Mouse (Mus musculus) heart, postnatal 10 days (tissue): Measurements from ENCODE around the gene Pla2r1. TPM values are rescaled to one million over a fixed set of nuclear protein-coding genes. Genes with fewer than 3 reads are reported as not detected.

Experiments
- DNase-seq, 2 experiments: peaks; one replicate each; pipeline ENCODE4 v3.0.0; 2021
- intact Hi-C: fragments of 180-260 bp; cut with DNase I; formaldehyde crosslinking; loops from one replicate; pipeline ENCODE4 v1.15.1; 2025
- total RNA-seq, 2 experiments: library from RNA; stranded (reverse); gene quantifications; 2 replicates each; pipeline ENCODE4 v1.2.3; 2021

The Pla2r1 gene
- total RNA-seq, 2 experiments from 2014 or later: 2.1 to 2.4 TPM

DNA sequence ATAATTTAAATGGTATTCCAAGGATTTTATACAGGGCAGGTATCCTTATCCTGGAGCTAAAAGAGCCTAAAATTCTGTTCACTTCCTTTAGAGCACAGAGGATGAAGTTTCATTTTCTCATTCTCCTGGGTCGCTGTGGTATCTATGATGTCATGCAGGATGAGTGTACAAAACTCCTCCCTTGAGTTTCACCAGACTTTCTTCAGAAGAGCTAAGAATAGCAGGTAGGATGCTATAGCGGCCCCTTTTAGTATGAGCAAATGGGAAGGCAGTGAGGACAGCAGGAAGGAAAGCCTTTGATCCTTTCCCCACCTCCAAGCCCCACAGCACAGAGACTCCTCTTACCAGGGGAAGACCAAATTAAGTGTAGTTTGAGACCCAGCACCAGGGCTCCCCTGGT, 48.4 kb downstream of the Pla2r1 start:
- intact Hi-C loops: no loop called here
- no peak for DNase-seq

DNA sequence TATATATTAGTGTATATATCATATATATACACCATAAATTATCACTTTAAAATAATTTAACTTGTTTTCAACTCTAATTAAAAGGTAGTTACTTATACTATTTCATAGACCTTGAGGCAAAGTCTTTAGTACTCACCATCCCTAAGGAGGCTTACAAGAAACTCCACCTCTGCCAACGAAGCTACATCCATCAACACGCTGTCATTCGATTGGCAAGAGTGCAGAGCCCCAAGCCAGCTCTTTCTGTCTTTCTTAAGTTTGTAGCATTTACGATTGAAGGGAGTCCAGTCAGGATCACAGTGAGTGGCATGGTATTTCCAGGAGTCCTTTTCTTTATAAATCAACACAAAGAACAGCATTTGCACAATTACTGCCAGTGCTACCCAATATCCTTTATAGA, 49.1 kb downstream of the Pla2r1 start:
- intact Hi-C loops: no loop called here
- no peak for DNase-seq

DNA sequence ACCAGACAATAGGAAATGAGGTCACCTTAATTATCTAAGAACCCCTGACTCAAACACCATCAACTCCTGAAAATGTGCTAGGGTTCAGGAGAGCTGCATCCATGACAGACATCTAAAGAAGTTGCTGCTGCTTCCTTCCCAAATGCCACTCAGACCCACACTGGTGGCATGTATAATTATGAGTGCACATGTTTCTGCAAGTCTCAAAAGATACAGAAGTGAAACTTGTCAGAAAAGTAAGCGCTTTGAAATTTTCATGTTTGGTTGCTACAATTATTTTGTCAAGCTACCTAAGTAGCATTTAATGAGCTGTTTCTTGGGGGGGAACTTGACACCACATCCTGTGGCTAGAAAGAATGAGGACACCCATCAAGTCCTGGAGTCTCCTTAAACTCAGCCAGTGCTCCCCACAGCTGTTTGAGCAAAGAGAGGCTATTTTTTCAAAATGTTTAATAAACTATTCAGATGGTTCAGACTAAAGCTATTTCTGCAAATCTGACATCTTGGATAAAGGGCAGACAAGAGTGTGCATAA, 52.5 kb downstream of the Pla2r1 start:
- intact Hi-C loops: no loop called here
- DNase-seq: no peak

GRCm38 (mm10) chr2:60479906-60480305, 73.2 kb downstream of the Pla2r1 start:
- intact Hi-C loops: no loop called here

DNA sequence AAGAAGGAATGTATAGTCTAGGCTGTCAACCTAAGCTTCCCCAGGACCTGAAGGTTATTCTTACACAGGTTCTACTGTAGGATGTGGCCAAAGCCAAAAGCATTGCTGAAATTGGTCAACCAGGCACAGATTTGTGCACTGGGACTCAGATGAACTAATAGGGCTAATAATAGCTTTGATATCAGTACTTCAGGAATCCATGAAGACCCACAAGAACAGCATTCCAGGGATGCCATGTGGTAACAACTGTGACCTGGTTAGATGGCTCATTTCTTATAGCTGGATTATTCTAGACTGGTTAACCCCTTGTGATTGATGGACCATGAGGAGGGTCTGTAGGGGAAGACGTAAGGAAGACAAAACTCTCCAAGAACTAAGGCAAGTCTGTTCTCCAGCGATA, 74.3 kb downstream of the Pla2r1 start:
- peak; percentile 16 to 22 for DNase-seq
- intact Hi-C loops: no loop called here

More at GRCm38 (mm10) chr2:60479906-60480305, 73.2 kb downstream of the Pla2r1 start:
- no peak for DNase-seq

- no peak for DNase-seq
- intact Hi-C loops: no loop called here
Observed at GRCm38 (mm10) chr2:60468901-60469770, 84.0 kb downstream of the Pla2r1 start.

DNA sequence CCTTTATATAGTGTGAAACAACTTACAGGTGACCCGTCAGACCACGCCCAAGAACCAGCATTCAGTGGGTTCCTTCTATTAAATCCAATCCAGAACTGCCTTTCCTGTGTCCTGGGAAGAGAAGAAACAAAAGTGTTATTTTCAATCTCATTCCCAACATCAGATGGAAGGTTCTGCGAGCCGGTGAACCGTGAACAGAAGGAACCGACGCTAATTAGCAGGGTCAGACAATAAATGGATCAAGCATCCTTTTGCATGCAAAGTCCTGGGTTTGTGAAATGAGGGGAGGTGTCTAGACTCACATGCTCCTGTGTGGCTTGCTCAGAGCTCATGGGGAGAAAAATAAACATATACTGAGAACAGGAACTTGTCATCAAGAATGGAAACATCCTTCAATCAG, 100.7 kb downstream of the Pla2r1 start:
- intact Hi-C loops: no loop called here
- DNase-seq: no peak

DNA sequence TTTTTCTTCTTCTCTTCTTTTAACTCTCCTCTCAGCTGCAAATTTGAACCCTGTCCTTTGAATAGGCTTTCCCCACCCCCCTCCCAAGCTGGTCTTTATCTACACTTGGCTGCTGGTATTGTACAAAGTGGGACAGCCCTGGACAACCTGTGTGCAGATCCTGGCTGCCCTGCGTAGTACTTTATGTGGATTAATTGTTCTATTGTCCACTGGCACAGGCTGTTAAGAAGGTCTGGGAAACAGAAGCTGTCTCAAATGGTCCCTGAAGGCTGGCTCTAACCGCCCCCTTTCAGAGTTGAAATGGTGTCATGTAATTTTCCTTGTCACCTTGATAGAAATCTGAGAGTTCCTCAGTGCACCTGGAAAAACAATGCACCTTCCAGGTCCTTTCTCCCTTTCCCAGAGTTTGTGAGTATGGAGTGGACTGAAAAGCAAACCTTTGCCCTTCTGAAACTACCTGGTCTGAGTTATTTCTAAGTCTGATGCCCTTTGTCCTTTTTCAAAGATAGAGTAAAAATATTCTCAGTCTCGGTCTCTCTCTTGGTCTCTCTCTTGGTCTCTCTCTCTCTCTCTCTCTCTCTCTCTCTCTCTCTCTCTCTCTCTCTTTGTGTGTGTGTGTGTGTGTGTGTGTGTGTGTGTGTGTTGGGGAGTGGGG, 101.9 kb downstream of the Pla2r1 start:
- intact Hi-C loops: no loop called here
- DNase-seq: no peak

- no peak for DNase-seq
- intact Hi-C loops: no loop called here
Observed at GRCm38 (mm10) chr2:60449732-60450131, 103.4 kb downstream of the Pla2r1 start.

DNA sequence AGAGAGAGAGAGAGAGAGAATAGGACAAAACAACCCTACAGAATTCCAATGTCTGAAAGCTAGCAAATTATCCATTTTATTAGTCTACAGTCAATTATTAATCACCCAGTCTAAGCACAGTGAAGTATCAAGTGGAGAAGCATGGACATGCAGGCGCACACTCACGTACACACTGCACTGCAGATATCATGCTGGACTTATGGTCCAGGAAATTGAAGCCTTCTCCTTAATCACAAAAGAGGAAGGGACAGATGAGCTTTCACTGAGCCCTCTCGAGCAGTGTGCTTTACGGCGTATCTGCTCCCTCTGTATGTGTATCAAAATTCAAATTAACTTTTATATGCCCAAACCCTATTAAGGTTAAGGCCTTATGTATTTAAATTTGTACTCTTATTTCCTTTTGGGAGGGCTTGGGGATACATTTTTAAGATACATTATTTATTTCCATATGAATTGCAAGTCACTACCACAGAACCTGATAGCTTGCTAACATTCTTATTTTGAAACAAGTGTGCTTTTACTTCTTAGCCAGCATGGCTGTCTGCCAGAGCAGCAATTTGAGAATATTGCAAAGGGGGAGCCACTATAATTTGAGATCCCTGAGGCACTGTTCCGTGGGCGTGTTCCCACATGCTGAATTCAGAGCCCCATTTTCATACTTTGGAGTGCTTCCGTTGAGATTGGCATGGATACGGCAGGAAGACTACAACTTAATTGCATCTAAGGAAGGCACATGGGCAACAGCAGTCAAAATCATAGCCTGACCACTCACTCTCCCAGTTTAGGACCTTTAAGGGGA, 108.2 kb downstream of the Pla2r1 start:
- peak in 1 of 2 experiments; percentile 4 for DNase-seq
- intact Hi-C loops: no loop called here

DNA sequence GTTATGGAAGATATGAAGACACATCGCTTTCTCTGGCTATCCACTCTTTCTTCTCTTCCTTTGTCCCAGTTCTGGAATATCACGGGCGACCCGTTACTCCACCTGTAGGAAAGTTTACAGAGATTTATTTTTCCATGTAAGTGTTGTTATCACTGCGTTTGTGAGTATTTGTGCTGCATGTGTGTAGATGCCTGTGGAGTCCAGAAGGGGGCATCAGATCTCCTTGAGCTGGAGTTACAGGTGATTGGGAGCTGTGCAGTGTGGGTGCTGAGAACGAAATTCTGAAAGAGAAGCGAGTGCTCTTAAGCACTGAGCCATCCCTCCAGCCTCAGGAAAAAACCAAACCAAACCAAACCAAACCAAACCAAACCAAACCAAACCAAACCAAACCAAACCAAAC, 109.8 kb downstream of the Pla2r1 start:
- intact Hi-C loops: no loop called here

GRCm38 (mm10) chr2:60441875-60442274, 111.2 kb downstream of the Pla2r1 start:
- peak; percentile 4 to 13 for DNase-seq
- intact Hi-C loops: no loop called here

More for the DNA sequence above, 109.8 kb downstream of the Pla2r1 start:
- no peak for DNase-seq

- intact Hi-C loops: no loop called here
- DNase-seq: no peak
Observed at GRCm38 (mm10) chr2:60436802-60437201, 116.3 kb downstream of the Pla2r1 start.

GRCm38 (mm10) chr2:60430315-60431021, 122.6 kb downstream of the Pla2r1 start:
- intact Hi-C loops: no loop called here
- no peak for DNase-seq

- intact Hi-C loops: loop anchor here (5.0 to 10.0 kb wide), 2 partner anchors 503 to 896 kb away; no protein-coding TSS in a partner anchor
- DNase-seq: peak; percentile 81 to 91
Observed at GRCm38 (mm10) chr2:60418075-60418474, 135.0 kb downstream of the Pla2r1 start.

- DNase-seq: no peak
- intact Hi-C loops: loop anchor here (10.0 kb wide), 1 partner anchor 500 kb away; no protein-coding TSS in a partner anchor
Observed at GRCm38 (mm10) chr2:60414334-60414733, 138.8 kb downstream of the Pla2r1 start.

- intact Hi-C loops: loop anchor here (10.0 kb wide), 1 partner anchor 498 kb away; no protein-coding TSS in a partner anchor
Observed at GRCm38 (mm10) chr2:60413006-60413650, 140.0 kb downstream of the Pla2r1 start.

DNA sequence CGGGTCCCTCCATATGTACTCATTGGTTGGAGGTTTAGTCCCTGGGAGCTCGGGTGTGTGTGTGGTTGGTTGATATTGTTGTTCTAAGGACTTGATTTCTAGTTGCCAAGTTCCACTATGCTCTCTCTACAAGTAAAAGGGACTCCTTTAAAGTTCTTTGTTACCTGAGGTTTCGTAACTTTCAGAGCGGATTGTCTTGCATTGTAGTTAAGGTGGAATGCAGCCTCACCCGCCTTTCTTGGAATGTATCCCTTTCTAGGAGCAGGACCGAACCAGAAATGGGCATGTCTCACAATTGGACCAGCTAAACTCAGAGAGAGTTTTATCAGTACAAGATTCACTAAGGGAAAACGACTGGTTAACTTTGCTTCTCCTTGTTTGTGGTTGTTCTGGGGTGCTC, 141.9 kb downstream of the Pla2r1 start:
- intact Hi-C loops: loop anchor here (10.0 kb wide), 1 partner anchor 496 kb away; no protein-coding TSS in a partner anchor
- DNase-seq: no peak

More at GRCm38 (mm10) chr2:60413006-60413650, 140.0 kb downstream of the Pla2r1 start:
- no peak for DNase-seq
